Mouse (Mus musculus) neural tube, embryonic 13.5 days (tissue): ENCODE measurements around the gene Smarcc2. TPM values are rescaled to one million over a fixed set of nuclear protein-coding genes. Genes with fewer than 3 reads are reported as not detected.
A peak's percentile ranks its signal among the peaks of the same experiment; 100 is the strongest.

Source experiments
- ATAC-seq: fragments of 200-750 bp; cut with Nextera tagmentation; 2 replicates; pipeline ENCODE4 v1.8.0; 2017; ENCODE audit warnings: low read depth, mild to moderate bottlenecking, moderate TSS enrichment, moderate library complexity
- H3K27ac ChIP-seq: fragments of 300-500 bp; sonication (generic); replicated peaks from 2 replicates; pipeline ENCODE4 v1.5.1; 2015; ENCODE audit warnings: moderate library complexity, mild to moderate bottlenecking, inconsistent platforms
- H3K27me3 ChIP-seq: fragments of 300-500 bp; sonication (generic); 2 replicates; pipeline ENCODE4 v1.6.1; 2015; ENCODE audit warnings: mild to moderate bottlenecking, inconsistent platforms
- H3K36me3 ChIP-seq: fragments of 300-500 bp; sonication (generic); 2 replicates; pipeline ENCODE4 v1.6.1; 2015; ENCODE audit warnings: mild to moderate bottlenecking, inconsistent platforms
- H3K4me1 ChIP-seq: fragments of 300-500 bp; sonication (generic); replicated peaks from 2 replicates; pipeline ENCODE4 v1.6.1; 2015; ENCODE audit warnings: inconsistent platforms
- H3K4me2 ChIP-seq: fragments of 300-500 bp; sonication (generic); 2 replicates; pipeline ENCODE4 v1.6.1; 2015; ENCODE audit warnings: inconsistent platforms, mild to moderate bottlenecking, moderate library complexity
- H3K4me3 ChIP-seq: fragments of 300-500 bp; sonication (generic); 2 replicates; pipeline ENCODE4 v1.5.1; 2015; ENCODE audit warnings: mild to moderate bottlenecking, inconsistent platforms
- H3K9ac ChIP-seq: fragments of 300-500 bp; sonication (generic); 2 replicates; pipeline ENCODE4 v1.6.1; 2015; ENCODE audit warnings: moderate library complexity, mild to moderate bottlenecking, inconsistent platforms
- H3K9me3 ChIP-seq: fragments of 300-500 bp; sonication (generic); 2 replicates; pipeline ENCODE4 v1.6.1; 2016; ENCODE audit warnings: inconsistent platforms
- WGBS: fragments of 180-500 bp; shearing (Covaris S2); methylation state at CpG from one replicate; pipeline ENCODE4 v1.1.7; 2015; 5-methylcytosine and 5-hydroxymethylcytosine counted together
- polyA plus RNA-seq: library from polyadenylated mRNA; unstranded; fragments of >200 nt; fragmentation: Nextera tagmentation; extraction: Ambion mirVana; gene quantifications from 2 replicates; pipeline ENCODE4 v1.2.1, GENCODE M21; 2015

Gene Smarcc2
- polyA plus RNA-seq: 176 and 184 TPM in 2 replicates

- Histone ChIP-seq H3K36me3 (peaks cover 25% of the 10 kb centered on the region), H3K4me3 (peak within 1 kb of the TSS; percentile 66), H3K27me3 (no peaks in the 10 kb centered on the region), H3K4me1 (peaks cover 14% of the 10 kb centered on the region), H3K9me3 (no peaks in the 10 kb centered on the region), H3K9ac (peak within 1 kb of the TSS; percentile 94), H3K4me2 (peak within 1 kb of the TSS; percentile 87), H3K27ac (peak within 1 kb of the TSS; percentile 96)
- WGBS: under 1% methylated on average over 81 of the region's 86 CpGs
- peak; percentile 74 for ATAC-seq
These were observed at the start of gene Smarcc2 for GRCm38 (mm10) chr10:128458719-128459408. Gene Smarcc2 (plus strand): TSS chr10:128459248.

- H3K4me2 ChIP-seq: peak overlapping the region; percentile 90
- no peaks in the 10 kb centered on the region for H3K9me3 ChIP-seq
- peak; percentile 90 for ATAC-seq
- H3K27me3 ChIP-seq: no peaks in the 10 kb centered on the region
- 5% methylated on average over 36 of the region's 36 CpGs for WGBS
- peak overlapping the region; percentile 92 for H3K4me3 ChIP-seq
- H3K36me3 ChIP-seq: peaks cover 33% of the 10 kb centered on the region
- H3K27ac ChIP-seq: peak overlapping the region; percentile 97
- peak overlapping the region; percentile 93 for H3K9ac ChIP-seq
- H3K4me1 ChIP-seq: peaks cover 54% of the 10 kb centered on the region
These were observed 49.1 kb upstream of the Smarcc2 start for GRCm38 (mm10) chr10:128409692-128410559.

- H3K4me3 ChIP-seq: peak overlapping the region; percentile 92
- peak overlapping the region; percentile 90 for H3K4me2 ChIP-seq
- H3K9me3 ChIP-seq: no peaks in the 10 kb centered on the region
- H3K27ac ChIP-seq: peak overlapping the region; percentile 97
- no peak for ATAC-seq
- 22% methylated on average over 4 of the region's 4 CpGs for WGBS
- peaks cover 57% of the 10 kb centered on the region for H3K4me1 ChIP-seq
- peaks cover 38% of the 10 kb centered on the region for H3K36me3 ChIP-seq
- H3K9ac ChIP-seq: peak overlapping the region; percentile 93
- no peaks in the 10 kb centered on the region for H3K27me3 ChIP-seq
These were observed 48.5 kb upstream of the Smarcc2 start for GRCm38 (mm10) chr10:128410560-128410845.

GRCm38 (mm10) chr10:128411211-128412054, 47.6 kb upstream of the Smarcc2 start, which contains the start of the genes Nabp2 and Rnf41:
Gene Nabp2 (minus strand): TSS chr10:128411492.
Gene Rnf41 (plus strand): TSS chr10:128411657.
- under 1% methylated on average over 50 of the region's 50 CpGs for WGBS
- Histone ChIP-seq H3K36me3 (peaks cover 40% of the 10 kb centered on the region), H3K27me3 (no peaks in the 10 kb centered on the region), H3K9ac (peak within 1 kb of the TSS; percentile 93), H3K4me3 (peak within 1 kb of the TSS; percentile 92), H3K9me3 (no peaks in the 10 kb centered on the region), H3K4me1 (peaks cover 57% of the 10 kb centered on the region), H3K27ac (peak within 1 kb of the TSS; percentile 97), H3K4me2 (peak within 1 kb of the TSS; percentile 90)
- ATAC-seq: peak; percentile 86

GRCm38 (mm10) chr10:128412055-128412381, 47.0 kb upstream of the Smarcc2 start:
- no peaks in the 10 kb centered on the region for H3K9me3 ChIP-seq
- peaks cover 57% of the 10 kb centered on the region for H3K4me1 ChIP-seq
- peak overlapping the region; percentile 93 for H3K9ac ChIP-seq
- under 1% methylated on average over 14 of the region's 14 CpGs for WGBS
- peak overlapping the region; percentile 90 for H3K4me2 ChIP-seq
- H3K27me3 ChIP-seq: no peaks in the 10 kb centered on the region
- peak overlapping the region; percentile 92 for H3K4me3 ChIP-seq
- no peak for ATAC-seq
- peaks cover 42% of the 10 kb centered on the region for H3K36me3 ChIP-seq
- H3K27ac ChIP-seq: peak overlapping the region; percentile 97

- Histone ChIP-seq H3K36me3 (peaks cover 45% of the 10 kb centered on the region), H3K4me3 (peak overlapping the region; percentile 92), H3K4me2 (peak overlapping the region; percentile 90), H3K27me3 (no peaks in the 10 kb centered on the region), H3K4me1 (peaks cover 57% of the 10 kb centered on the region), H3K9me3 (no peaks in the 10 kb centered on the region), H3K27ac (peak overlapping the region; percentile 97), H3K9ac (peak overlapping the region; percentile 93)
- no peak for ATAC-seq
- 58% methylated on average over 1 of the region's 1 CpGs for WGBS
These were observed 46.5 kb upstream of the Smarcc2 start for GRCm38 (mm10) chr10:128412558-128412957.

- Histone ChIP-seq H3K9me3 (no peaks in the 10 kb centered on the region), H3K4me1 (peaks cover 54% of the 10 kb centered on the region), H3K36me3 (peaks cover 45% of the 10 kb centered on the region), H3K27me3 (no peaks in the 10 kb centered on the region), H3K4me2 (peak overlapping the region; percentile 90), H3K9ac (peak overlapping the region; percentile 93), H3K4me3 (peak overlapping the region; percentile 92), H3K27ac (no peak overlapping the region)
- 75% methylated on average over 1 of the region's 1 CpGs for WGBS
- no peak for ATAC-seq
These were observed 46.0 kb upstream of the Smarcc2 start for GRCm38 (mm10) chr10:128413076-128413475.

GRCm38 (mm10) chr10:128414848-128415247, 44.2 kb upstream of the Smarcc2 start:
- Histone ChIP-seq H3K27ac (no peak overlapping the region), H3K36me3 (peaks cover 59% of the 10 kb centered on the region), H3K9me3 (no peaks in the 10 kb centered on the region), H3K4me1 (peaks cover 45% of the 10 kb centered on the region), H3K27me3 (no peaks in the 10 kb centered on the region), H3K4me3 (no peak overlapping the region), H3K9ac (no peak overlapping the region), H3K4me2 (no peak overlapping the region)
- 94% methylated on average over 5 of the region's 5 CpGs for WGBS
- no peak for ATAC-seq

GRCm38 (mm10) chr10:128422426-128422825, 36.6 kb upstream of the Smarcc2 start:
- no peaks in the 10 kb centered on the region for H3K4me1 ChIP-seq
- no peak overlapping the region for H3K9ac ChIP-seq
- H3K4me2 ChIP-seq: no peak overlapping the region
- 80% methylated on average over 5 of the region's 5 CpGs for WGBS
- no peak for ATAC-seq
- H3K27ac ChIP-seq: no peak overlapping the region
- no peaks in the 10 kb centered on the region for H3K27me3 ChIP-seq
- H3K4me3 ChIP-seq: no peak overlapping the region
- H3K36me3 ChIP-seq: peaks cover 89% of the 10 kb centered on the region
- H3K9me3 ChIP-seq: no peaks in the 10 kb centered on the region

- no peak for ATAC-seq
- WGBS: 75% methylated on average over 7 of the region's 7 CpGs
- H3K4me2 ChIP-seq: no peak overlapping the region
- no peaks in the 10 kb centered on the region for H3K27me3 ChIP-seq
- H3K27ac ChIP-seq: no peak overlapping the region
- H3K4me3 ChIP-seq: no peak overlapping the region
- no peaks in the 10 kb centered on the region for H3K9me3 ChIP-seq
- H3K9ac ChIP-seq: no peak overlapping the region
- H3K36me3 ChIP-seq: peaks cover 85% of the 10 kb centered on the region
- H3K4me1 ChIP-seq: no peaks in the 10 kb centered on the region
These were observed 34.4 kb upstream of the Smarcc2 start for GRCm38 (mm10) chr10:128424604-128425003.

GRCm38 (mm10) chr10:128425260-128425659, 33.8 kb upstream of the Smarcc2 start:
- 94% methylated on average over 3 of the region's 3 CpGs for WGBS
- H3K36me3 ChIP-seq: peaks cover 85% of the 10 kb centered on the region
- H3K27me3 ChIP-seq: no peaks in the 10 kb centered on the region
- H3K9me3 ChIP-seq: no peaks in the 10 kb centered on the region
- no peak overlapping the region for H3K27ac ChIP-seq
- no peak overlapping the region for H3K4me3 ChIP-seq
- H3K4me2 ChIP-seq: no peak overlapping the region
- H3K9ac ChIP-seq: no peak overlapping the region
- no peak for ATAC-seq
- H3K4me1 ChIP-seq: no peaks in the 10 kb centered on the region
